Mouse (Mus musculus) kidney, adult 10 weeks (tissue): ENCODE measurements around the gene Net1. TPM values are rescaled to one million over a fixed set of nuclear protein-coding genes. Genes with fewer than 3 reads are reported as not detected.

Experiments
- polyA plus RNA-seq: library from polyadenylated mRNA; stranded (reverse); fragments of 350-450 nt; fragmentation: Illumina TruSeq; extraction: RNeasy Lipid Tissue Mini Kit (QIAGEN cat#74804); gene quantifications from one replicate; pipeline ENCODE4 v1.2.3, GENCODE M21; 2014; ENCODE audit warnings: low read depth, low replicate concordance

Gene Net1
- 199 TPM for polyA plus RNA-seq

DNA sequence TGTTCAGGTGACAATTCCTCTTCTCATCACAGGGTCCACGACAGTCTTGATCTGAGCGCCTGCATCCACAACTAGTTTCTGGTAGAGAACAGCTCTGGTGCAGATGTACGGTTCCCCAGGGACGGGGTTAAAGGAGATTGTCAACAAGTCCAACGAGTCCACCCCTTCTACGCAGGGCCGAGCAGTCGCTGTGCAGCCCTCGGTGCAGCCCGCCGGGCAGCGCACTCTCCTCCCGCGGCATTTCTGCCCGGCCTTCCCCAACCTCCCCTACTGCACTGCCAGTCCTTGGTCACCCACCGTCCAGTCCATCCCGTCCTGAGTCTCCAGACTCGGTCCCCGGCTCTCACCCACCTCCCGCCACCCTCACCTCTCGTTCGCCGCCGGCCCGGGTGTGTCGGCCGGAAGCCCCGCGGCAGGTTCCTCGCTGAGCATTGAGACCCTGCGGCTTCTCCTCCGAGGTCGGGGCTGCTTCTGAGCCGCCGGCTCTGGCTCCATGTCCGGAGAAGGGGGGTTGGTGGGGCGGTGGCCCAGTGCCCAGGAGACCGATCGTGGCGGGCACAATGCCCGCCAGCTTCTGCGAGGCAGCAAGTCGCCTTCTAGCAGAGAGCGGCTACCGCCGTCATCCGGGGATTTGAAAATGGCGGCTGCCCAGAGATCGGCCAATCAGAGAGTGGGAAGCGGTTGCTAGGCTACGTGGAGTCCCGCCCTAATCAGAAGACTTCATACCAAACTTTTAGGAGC lies at the start of gene Net1, which contains the start of gene Tubal3:
TSS of gene Net1 (minus strand) at position 650 of the 741 bp plus-strand sequence.
TSS of gene Tubal3 (plus strand) at position 704 of the 741 bp plus-strand sequence.

DNA sequence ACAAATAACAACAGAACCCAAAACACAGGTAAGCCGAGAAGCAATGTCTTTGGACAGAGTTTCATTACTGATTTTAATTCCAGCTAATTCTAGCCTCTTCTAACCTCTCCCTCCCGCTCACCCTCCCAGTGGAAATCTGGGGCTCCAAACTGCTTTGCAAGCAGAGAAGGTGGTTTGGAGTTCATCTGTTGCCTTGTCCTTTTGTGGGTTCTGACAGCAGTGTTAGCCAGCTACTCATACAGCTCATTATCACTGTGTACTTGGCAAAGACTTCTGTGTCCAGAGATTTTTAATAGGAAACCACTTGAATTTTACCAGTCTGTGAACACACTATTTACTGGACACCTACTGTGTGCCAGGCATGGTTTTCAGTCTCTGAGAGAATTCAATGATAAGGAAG lies 27.2 kb upstream of the Net1 start, which contains the start of gene Ucn3:
TSS of gene Ucn3 (minus strand) at position 101 of the 400 bp plus-strand sequence.

DNA sequence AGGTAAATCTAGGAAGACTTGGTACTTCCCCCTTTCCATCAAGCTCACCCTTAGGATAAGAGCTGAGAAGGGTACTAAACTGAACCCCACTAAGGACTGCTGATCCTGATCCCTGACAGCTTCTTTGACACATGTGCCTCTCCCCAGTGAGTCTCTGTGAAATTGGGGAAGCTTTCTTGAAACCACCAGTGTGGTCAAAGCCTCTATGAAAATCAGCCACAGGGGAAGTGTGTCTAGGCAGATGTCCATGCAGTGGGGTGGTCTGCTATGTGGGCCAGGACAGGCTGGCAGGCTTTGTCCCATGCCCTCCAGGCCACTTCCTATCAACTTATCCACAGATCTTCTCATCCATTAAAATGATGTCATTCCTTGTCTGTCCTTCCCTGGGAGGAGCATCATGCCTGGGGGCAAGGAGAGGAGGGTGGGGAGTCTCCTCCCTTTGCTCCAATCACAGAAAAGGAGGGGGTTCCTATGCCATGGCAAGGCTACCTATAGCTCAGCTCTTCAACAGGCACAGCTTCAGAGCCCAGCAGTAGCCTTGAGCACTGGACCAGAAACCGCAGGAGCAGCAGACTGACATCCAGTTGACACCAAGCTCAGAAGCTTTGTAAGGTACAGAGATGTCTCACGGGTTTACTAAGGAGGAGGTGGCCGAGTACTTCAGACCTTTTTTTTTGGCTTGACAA lies 64.2 kb downstream of the Net1 start, which contains the start of gene Calm5:
TSS of gene Calm5 (plus strand) at position 526 of the 686 bp plus-strand sequence.

GRCm38 (mm10) chr13:3837312-3837807 lies 80.7 kb downstream of the Net1 start, which contains the start of gene Calm4:
Gene Calm4 (plus strand): TSS chr13:3837757.

Other genes starting within 250 kb of the Net1 start
- gene Calml3, start 113.9 kb downstream of the Net1 start, polyA plus RNA-seq = 1.3 TPM
- gene Calm4, start 80.5 kb downstream of the Net1 start, polyA plus RNA-seq = not detected
- not detected for gene Calm5, start 64.0 kb downstream of the Net1 start, polyA plus RNA-seq
- gene Tubal3, start 54 bp upstream of the Net1 start, polyA plus RNA-seq = not detected
- gene Ucn3, start 27.1 kb upstream of the Net1 start, polyA plus RNA-seq = not detected
- 272 TPM for gene Akr1c14, start 130.8 kb upstream of the Net1 start, polyA plus RNA-seq
- 450 TPM for gene Akr1c18, start 232.4 kb upstream of the Net1 start, polyA plus RNA-seq